Mouse (Mus musculus) C2C12 (cell line): ENCODE results near the gene R3hdm1. TPM values are rescaled to one million over a fixed set of nuclear protein-coding genes. Genes with fewer than 3 reads are reported as not detected.
A peak's percentile ranks its signal among the peaks of the same experiment; 100 is the strongest.

Source experiments
- H3K27me3 ChIP-seq: one replicate; pipeline ENCODE4 v1.6.1; 2011; ENCODE audit not compliant: control insufficient read depth, insufficient read depth, insufficient read length
- H3K36me3 ChIP-seq: one replicate; pipeline ENCODE4 v1.6.1; 2011; ENCODE audit not compliant: control insufficient read depth, insufficient read depth
- H3K4me3 ChIP-seq: one replicate; pipeline ENCODE4 v1.5.1; 2011; ENCODE audit warnings: mild to moderate bottlenecking, control low read depth; ENCODE audit not compliant: poor library complexity, insufficient read depth, severe bottlenecking
- H3K79me2 ChIP-seq: one replicate; pipeline ENCODE4 v1.6.1; 2011; ENCODE audit not compliant: control insufficient read depth, insufficient read depth
- H3K79me3 ChIP-seq: one replicate; pipeline ENCODE4 v1.6.1; 2011; ENCODE audit warnings: low read depth, control low read depth
- H3ac ChIP-seq: one replicate; pipeline ENCODE3; 2011; ENCODE audit warnings: low read depth; ENCODE audit not compliant: control insufficient read depth, insufficient read length
- CEBPB ChIP-seq: IDR thresholded peaks from one replicate; pipeline ENCODE4 v1.6.1; 2011; ENCODE audit warnings: low read depth, mild to moderate bottlenecking, control low read depth, moderate library complexity
- CTCF ChIP-seq: IDR thresholded peaks from one replicate; pipeline ENCODE4 v1.5.1; 2011; ENCODE audit not compliant: control insufficient read depth, insufficient read depth, insufficient read length
- FOSL1 ChIP-seq: IDR thresholded peaks from one replicate; pipeline ENCODE4 v1.8.0; 2011; ENCODE audit warnings: mild to moderate bottlenecking, low read length; ENCODE audit not compliant: poor library complexity, insufficient read depth, severe bottlenecking
- MAX ChIP-seq: IDR thresholded peaks from one replicate; pipeline ENCODE4 v1.6.1; 2011; ENCODE audit warnings: mild to moderate bottlenecking, control low read depth
- MYOD1 ChIP-seq: IDR thresholded peaks from one replicate; pipeline ENCODE4 v1.6.1; 2011; ENCODE audit warnings: low read depth; ENCODE audit not compliant: control insufficient read depth, insufficient read length
- MYOG ChIP-seq: IDR thresholded peaks from one replicate; pipeline ENCODE4 v1.6.1; 2011; ENCODE audit not compliant: control insufficient read depth, insufficient read length; ENCODE audit errors: extremely low read depth
- USF1 ChIP-seq: IDR thresholded peaks from one replicate; pipeline ENCODE4 v1.6.1; 2011; ENCODE audit warnings: low read depth, mild to moderate bottlenecking, control low read depth, moderate library complexity
- polyA plus RNA-seq: library from polyadenylated mRNA; unstranded; fragments of >200 nt; fragmentation: generic; extraction: Trizol; gene quantifications from one replicate; pipeline ENCODE4 v1.2.1, GENCODE M21; 2012; ENCODE audit warnings: missing spikeins

The R3hdm1 gene
- polyA plus RNA-seq, 1 experiment: 29.9 TPM

DNA sequence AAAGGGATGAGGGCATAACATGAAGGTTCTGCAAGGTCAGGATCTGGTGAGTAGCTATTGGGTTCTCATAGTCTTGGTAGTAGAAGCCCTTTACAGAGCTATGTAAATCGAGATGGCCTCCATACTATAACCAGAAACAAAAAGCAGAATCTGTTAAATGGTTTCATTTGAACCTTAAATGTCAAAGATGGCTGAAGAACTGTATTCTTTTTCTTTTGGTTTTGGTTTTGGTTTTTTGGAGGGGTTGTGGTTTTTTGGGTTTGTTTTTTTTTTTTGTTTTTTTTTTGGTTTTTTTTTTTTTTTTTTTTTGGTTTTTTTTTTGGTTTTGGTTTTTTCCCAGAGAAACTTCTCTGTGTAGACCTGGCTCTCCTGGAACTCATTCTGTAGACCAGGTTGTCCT, 94.3 kb downstream of the R3hdm1 start:
- H3K79me3 ChIP-seq: no peaks in the 10 kb centered on the region
- TF ChIP-seq CTCF (no peak), MAX (no peak), FOSL1 (no peak), MYOD1 (no peak), CEBPB (no peak), MYOG (no peak), USF1 (no peak)
- no peaks in the 10 kb centered on the region for H3K27me3 ChIP-seq
- no peaks in the 10 kb centered on the region for H3K79me2 ChIP-seq
- no peak overlapping the region for H3K4me3 ChIP-seq
- no peak overlapping the region for H3ac ChIP-seq
- H3K36me3 ChIP-seq: peaks cover 67% of the 10 kb centered on the region

GRCm38 (mm10) chr1:128213261-128213660, 110.2 kb downstream of the R3hdm1 start:
- H3K36me3 ChIP-seq: peaks cover 44% of the 10 kb centered on the region
- H3K27me3 ChIP-seq: no peaks in the 10 kb centered on the region
- no peak for TF ChIP-seq USF1
- TF ChIP-seq FOSL1: no peak
- H3K4me3 ChIP-seq: no peak overlapping the region
- H3ac ChIP-seq: no peak overlapping the region
- no peaks in the 10 kb centered on the region for H3K79me3 ChIP-seq
- no peaks in the 10 kb centered on the region for H3K79me2 ChIP-seq

DNA sequence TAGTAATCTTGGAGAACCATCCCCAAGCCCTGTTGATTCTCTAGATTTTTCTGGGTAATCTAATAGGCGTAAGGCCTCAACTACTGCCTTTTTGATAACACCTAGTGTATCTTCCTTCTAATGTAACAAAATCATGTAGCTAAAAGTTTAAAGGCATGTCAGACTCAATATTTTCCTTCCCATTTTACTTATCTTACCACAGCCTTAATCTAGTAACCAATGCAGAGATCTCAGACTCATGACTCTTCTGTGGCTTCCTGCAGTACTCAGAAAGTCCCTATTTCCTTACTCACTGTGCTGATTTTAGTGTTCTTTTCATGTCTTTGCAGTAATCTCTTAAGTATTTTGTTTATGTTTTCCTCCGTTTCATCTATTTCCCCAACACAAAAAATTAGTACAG, 118.8 kb downstream of the R3hdm1 start:
- no peaks in the 10 kb centered on the region for H3K79me3 ChIP-seq
- peaks cover 56% of the 10 kb centered on the region for H3K36me3 ChIP-seq
- H3K79me2 ChIP-seq: no peaks in the 10 kb centered on the region
- H3K27me3 ChIP-seq: no peaks in the 10 kb centered on the region
- H3K4me3 ChIP-seq: no peak overlapping the region
- TF ChIP-seq CTCF (no peak), CEBPB (no peak), MYOD1 (no peak)
- no peak overlapping the region for H3ac ChIP-seq

DNA sequence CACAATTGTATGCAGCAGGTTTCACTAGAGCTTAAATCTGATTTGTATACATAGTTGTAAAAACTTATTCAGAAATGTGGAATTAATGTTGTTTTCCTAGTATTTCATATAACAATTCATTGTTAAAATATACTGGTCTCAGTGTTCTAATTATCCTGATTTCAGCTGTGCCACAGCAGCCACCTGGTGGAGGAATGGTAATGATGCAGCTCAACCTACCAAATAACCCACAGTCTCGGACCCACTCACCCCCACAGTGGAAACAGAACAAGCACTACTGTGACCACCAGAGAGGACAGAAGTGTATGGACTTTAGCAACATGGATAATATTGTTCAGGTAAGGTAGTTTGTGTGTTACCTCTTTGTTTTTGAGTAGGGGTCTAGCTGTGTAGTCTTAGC, 120.2 kb downstream of the R3hdm1 start:
- H3K36me3 ChIP-seq: peaks cover 56% of the 10 kb centered on the region
- no peaks in the 10 kb centered on the region for H3K79me2 ChIP-seq
- no peak overlapping the region for H3K4me3 ChIP-seq
- H3ac ChIP-seq: no peak overlapping the region
- TF ChIP-seq USF1 (no peak), MAX (no peak), FOSL1 (no peak), MYOG (no peak), CTCF (no peak)
- H3K79me3 ChIP-seq: no peaks in the 10 kb centered on the region
- H3K27me3 ChIP-seq: no peaks in the 10 kb centered on the region

DNA sequence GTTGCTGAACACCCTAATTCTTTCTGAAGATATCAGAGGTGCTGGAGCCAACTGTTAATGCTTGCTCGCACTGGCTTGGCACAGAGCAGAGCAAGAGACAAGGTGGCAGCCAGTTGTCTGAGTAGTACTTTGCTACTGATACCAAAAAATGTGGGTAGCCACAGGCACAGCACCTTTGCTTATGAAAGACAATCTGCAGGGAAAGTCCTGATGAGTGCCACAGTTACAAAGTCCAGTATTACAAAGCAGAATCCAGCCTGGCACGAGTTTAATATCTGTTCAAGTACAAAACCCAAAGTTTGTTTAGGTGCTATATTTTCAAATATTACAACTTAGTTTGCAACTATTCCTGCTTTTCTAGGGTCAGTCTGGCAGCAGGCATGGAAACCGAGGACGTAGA, 132.1 kb downstream of the R3hdm1 start:
- Histone ChIP-seq H3ac (no peak overlapping the region), H3K27me3 (no peaks in the 10 kb centered on the region), H3K4me3 (no peak overlapping the region), H3K79me2 (no peaks in the 10 kb centered on the region), H3K79me3 (no peaks in the 10 kb centered on the region), H3K36me3 (peaks cover 57% of the 10 kb centered on the region)
- TF ChIP-seq FOSL1 (no peak), CTCF (no peak), CEBPB (no peak), MYOD1 (no peak), MYOG (no peak), MAX (no peak), USF1 (no peak)

DNA sequence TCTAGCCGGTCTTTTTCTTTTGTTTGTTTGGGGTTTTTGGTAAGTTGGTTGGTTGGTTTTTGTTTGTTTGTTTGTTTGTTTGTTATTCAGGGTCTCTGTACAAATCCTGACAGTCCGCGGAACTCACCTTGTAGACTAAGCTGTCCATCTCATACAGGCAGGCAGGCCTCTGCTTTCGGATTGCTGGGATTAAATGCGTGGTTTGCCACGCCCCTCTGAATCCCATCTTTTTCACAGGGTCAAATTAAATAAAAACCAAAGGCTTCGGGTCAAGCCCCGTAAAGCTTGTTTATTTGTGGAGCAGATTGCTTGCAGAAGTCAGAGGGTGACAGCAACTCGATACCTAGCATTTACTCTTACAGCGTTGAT, 140.5 kb downstream of the R3hdm1 start, which contains the start of gene Ubxn4:
Ubxn4 (plus strand) TSS at position 338 of the 369 bp plus-strand sequence.
- Histone ChIP-seq H3K36me3 (no peaks in the 10 kb centered on the region), H3K79me3 (peaks cover 34% of the 10 kb centered on the region), H3ac (peak within 1 kb of the TSS; percentile 85), H3K79me2 (peaks cover 45% of the 10 kb centered on the region), H3K27me3 (no peaks in the 10 kb centered on the region), H3K4me3 (peak within 1 kb of the TSS; percentile 74)
- no peak for TF ChIP-seq MYOD1
- TF ChIP-seq MAX: no peak
- TF ChIP-seq CEBPB: no peak
